ENCODE assay signal across 31 mouse cellular contexts in the genomic region with DNA sequence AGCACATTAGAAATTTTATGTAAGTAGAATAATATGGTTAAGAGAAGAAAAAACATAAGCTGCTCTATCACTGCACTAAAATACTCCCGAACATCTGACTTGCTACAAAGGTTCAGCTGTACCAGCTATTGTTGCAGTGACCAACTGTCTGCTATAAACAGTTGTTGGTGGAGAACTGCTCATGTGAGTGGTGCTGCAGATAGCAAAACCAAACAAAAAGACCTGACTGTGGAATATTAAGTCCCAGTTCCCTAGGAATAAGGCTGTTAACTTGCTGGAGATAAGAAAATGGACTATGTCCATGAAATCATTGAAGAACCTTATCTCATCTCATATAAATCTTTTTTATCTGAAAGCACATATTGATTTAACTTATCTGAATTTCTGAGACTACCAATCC.
"Had no signal": no experiment of that assay in that cellular context is flagged by ENCODE, and none has a peak within 500 bp of the region (broad histone marks: within the 10 kb centered on the region; RNA-seq: fewer than 3 reads in every experiment).

No protein-coding gene starts in this region.

- DNase-seq: left cerebral cortex, postnatal 4 days; liver; liver, embryonic 13.5 days; liver, postnatal 0 days; lung, adult 18-20 months; lung, adult 2 months; lung, embryonic 14.5 days; lung, postnatal 10 days; lung, postnatal 14 days; lung, postnatal 36 days; lung, postnatal 4 days; midbrain, embryonic 14.5 days had no signal

- H3K4me3 ChIP-seq: limb, embryonic 10.5 days; limb, embryonic 12.5 days; limb, embryonic 13.5 days; limb, embryonic 15.5 days; liver, embryonic 12.5 days; liver, embryonic 13.5 days; liver, embryonic 15.5 days; lung, embryonic 15.5 days; megakaryocyte, embryonic 14.5 days; midbrain, embryonic 10.5 days; midbrain, embryonic 12.5 days; midbrain, embryonic 13.5 days; midbrain, embryonic 15.5 days; myocyte; neural tube, embryonic 12.5 days had no signal

- H3K27ac ChIP-seq: limb, embryonic 10.5 days; limb, embryonic 12.5 days; limb, embryonic 13.5 days; limb, embryonic 15.5 days; liver, embryonic 12.5 days; liver, embryonic 13.5 days; liver, embryonic 14.5 days; liver, embryonic 15.5 days; lung, embryonic 15.5 days; macrophage; midbrain, embryonic 10.5 days; midbrain, embryonic 12.5 days; midbrain, embryonic 13.5 days; midbrain, embryonic 15.5 days; neural tube, embryonic 12.5 days had no signal

- H3K27me3 ChIP-seq: limb, embryonic 12.5 days; limb, embryonic 13.5 days; limb, embryonic 15.5 days; liver, embryonic 12.5 days; liver, embryonic 13.5 days; liver, embryonic 15.5 days; lung, embryonic 15.5 days; megakaryocyte, embryonic 14.5 days; midbrain, embryonic 12.5 days; midbrain, embryonic 13.5 days; midbrain, embryonic 15.5 days; neural tube, embryonic 12.5 days had no signal

- H3K9me3 ChIP-seq: limb, embryonic 10.5 days; limb, embryonic 12.5 days; limb, embryonic 13.5 days; limb, embryonic 15.5 days; liver, embryonic 12.5 days; liver, embryonic 13.5 days; liver, embryonic 15.5 days; lung, embryonic 15.5 days; megakaryocyte, embryonic 14.5 days; midbrain, embryonic 10.5 days; midbrain, embryonic 12.5 days; midbrain, embryonic 13.5 days; midbrain, embryonic 15.5 days; neural tube, embryonic 12.5 days had no signal

- H3K9ac ChIP-seq: limb, embryonic 12.5 days; limb, embryonic 13.5 days; limb, embryonic 15.5 days; liver, embryonic 12.5 days; liver, embryonic 13.5 days; liver, embryonic 14.5 days; liver, embryonic 15.5 days; liver, postnatal 0 days; lung, embryonic 14.5 days; lung, embryonic 15.5 days; midbrain, embryonic 12.5 days; midbrain, embryonic 13.5 days; midbrain, embryonic 15.5 days; neural tube, embryonic 12.5 days had no signal

- H3K4me1 ChIP-seq: limb, embryonic 10.5 days; limb, embryonic 12.5 days; limb, embryonic 13.5 days; limb, embryonic 15.5 days; liver, embryonic 12.5 days; liver, embryonic 13.5 days; liver, embryonic 15.5 days; lung, embryonic 15.5 days; megakaryocyte, embryonic 14.5 days; midbrain, embryonic 10.5 days; midbrain, embryonic 12.5 days; midbrain, embryonic 13.5 days; midbrain, embryonic 15.5 days; neural tube, embryonic 12.5 days had no signal

- ATAC-seq: liver, embryonic 12.5 days; liver, postnatal 0 days; lung, postnatal 0 days; midbrain, embryonic 13.5 days; midbrain, embryonic 15.5 days; midbrain, embryonic 16.5 days had no signal

- H3K4me2 ChIP-seq: limb, embryonic 12.5 days; limb, embryonic 13.5 days; limb, embryonic 15.5 days; liver, embryonic 11.5 days; liver, embryonic 12.5 days; liver, embryonic 13.5 days; liver, embryonic 15.5 days; lung, embryonic 14.5 days; lung, embryonic 15.5 days; midbrain, embryonic 12.5 days; midbrain, embryonic 13.5 days; midbrain, embryonic 15.5 days; neural tube, embryonic 12.5 days had no signal

- H3K36me3 ChIP-seq: limb, embryonic 10.5 days; limb, embryonic 12.5 days; limb, embryonic 13.5 days; limb, embryonic 15.5 days; liver, embryonic 12.5 days; liver, embryonic 13.5 days; liver, embryonic 15.5 days; lung, embryonic 15.5 days; midbrain, embryonic 10.5 days; midbrain, embryonic 12.5 days; midbrain, embryonic 13.5 days; midbrain, embryonic 15.5 days; neural tube, embryonic 12.5 days had no signal
